28 mouse cellular contexts compared by ENCODE assay signal in genomic region chr11:78863898-78864297, GRCm38 (mm10). TPM values are rescaled to one million over a fixed set of nuclear protein-coding genes. Genes with fewer than 3 reads are reported as not detected.
DNase-seq lines count a peak whose midpoint lies in the region; ATAC-seq lines count a peak whose summit lies in the region.
"Had no signal": no experiment of that assay in that cellular context is flagged by ENCODE, and none has a peak within 500 bp of the region (broad histone marks: within the 10 kb centered on the region; RNA-seq: fewer than 3 reads in every experiment).

No protein-coding gene starts in this region.

- DNase-seq in 416B (ENCODE audit: low read depth) = peak; percentile 59
- no peak for DNase-seq in heart, postnatal 25 days (ENCODE audit: low spot score)
- no peak for DNase-seq in retina, postnatal 1 day
- DNase-seq: adrenal gland, adult 8-10 months; adrenal gland, postnatal 14 days; adrenal gland, postnatal 36 days; B cell, adult 2 months; cerebellum, adult 11-12 months; cerebellum, adult 2 months; cerebellum, adult 9-10 months; cerebellum, postnatal 10 days; cerebellum, postnatal 25 days; embryo, embryonic 11 days had no signal

- no peaks in the 10 kb centered on the region for H3K36me3 ChIP-seq in intestine, embryonic 16.5 days (ENCODE audit: control insufficient read depth, insufficient read depth, low read length)
- H3K36me3 ChIP-seq: embryonic facial prominence, embryonic 13.5 days; embryonic facial prominence, embryonic 15.5 days; forebrain, embryonic 10.5 days; forebrain, embryonic 12.5 days; G1E had no signal

- H3K27me3 ChIP-seq in intestine, embryonic 16.5 days (replicated peaks; ENCODE audit: control insufficient read depth, insufficient read depth, low read length) = no peaks in the 10 kb centered on the region
- H3K27me3 ChIP-seq: CH12.LX; embryonic facial prominence, embryonic 13.5 days; embryonic facial prominence, embryonic 15.5 days; forebrain, embryonic 12.5 days; Patski had no signal

- intact Hi-C loops in heart, postnatal 25 days (cut with DNase I) = no loop called here

- H3K4me1 ChIP-seq in intestine, embryonic 16.5 days (ENCODE audit: control insufficient read depth, insufficient read depth, low read length) = no peaks in the 10 kb centered on the region
- H3K4me1 ChIP-seq: embryonic facial prominence, embryonic 13.5 days; embryonic facial prominence, embryonic 15.5 days had no signal

- no peak overlapping the region for H3K4me3 ChIP-seq in intestine, embryonic 16.5 days (ENCODE audit: low read length)
- H3K4me3 ChIP-seq: embryonic facial prominence, embryonic 13.5 days; embryonic facial prominence, embryonic 15.5 days; erythroblast, embryonic 14.5 days; forebrain, embryonic 10.5 days; forebrain, embryonic 12.5 days had no signal

- H3K9ac ChIP-seq in intestine, embryonic 16.5 days (ENCODE audit: low read depth, low read length) = no peak overlapping the region
- H3K9ac ChIP-seq: embryonic facial prominence, embryonic 13.5 days; embryonic facial prominence, embryonic 15.5 days; forebrain, embryonic 12.5 days had no signal

- H3K27ac ChIP-seq in intestine, embryonic 16.5 days (ENCODE audit: low read length) = no peak overlapping the region
- H3K27ac ChIP-seq: embryonic facial prominence, embryonic 13.5 days; embryonic facial prominence, embryonic 15.5 days; forebrain, embryonic 10.5 days; forebrain, embryonic 12.5 days had no signal

- H3K9me3 ChIP-seq in intestine, embryonic 16.5 days (ENCODE audit: control insufficient read depth, low read length) = no peaks in the 10 kb centered on the region
- H3K9me3 ChIP-seq: embryonic facial prominence, embryonic 13.5 days; embryonic facial prominence, embryonic 15.5 days; forebrain, embryonic 10.5 days; forebrain, embryonic 12.5 days; G1E had no signal

- no peak overlapping the region for H3K4me2 ChIP-seq in intestine, embryonic 16.5 days (ENCODE audit: low read depth, low read length)
- H3K4me2 ChIP-seq: embryonic facial prominence, embryonic 13.5 days; embryonic facial prominence, embryonic 15.5 days; forebrain, embryonic 12.5 days had no signal

- peak; percentile 40; the same call in 1 of the 2 replicates for ATAC-seq in common myeloid progenitor, adult 5-6 weeks (replicated peaks; ENCODE audit: low read depth, poor library complexity, severe bottlenecking)
- ATAC-seq in megakaryocyte, adult 5-6 weeks (ENCODE audit: poor library complexity, severe bottlenecking) = peak; percentile 50
- no peak for ATAC-seq in intestine, embryonic 16.5 days
- ATAC-seq: activated CD4-positive, CD25-positive, alpha-beta regulatory T cell, adult 4 months; CD4-positive, CD25-positive, alpha-beta regulatory T cell, adult 4 months; forebrain, embryonic 14.5 days; forebrain, embryonic 16.5 days; Patski had no signal

- 96% methylated on average over 4 of the region's 4 CpGs for WGBS in intestine, embryonic 16.5 days

RNA-seq across cellular contexts. Expression of gene Lyrm9, which starts 37.5 kb away (rescaled TPM):
- total RNA-seq in common myeloid progenitor, adult 5-6 weeks (2017) = 26.8 and 55.2 TPM in 2 replicates
- total RNA-seq in megakaryocyte, adult 5-6 weeks (2015) = 1.4 and 6.4 TPM in 2 replicates
- total RNA-seq in megakaryocyte, adult 5-6 weeks (2017) = 29.1 and 31.6 TPM in 2 replicates
- 10 to 100 TPM; 32.5 to 39.6 TPM for total RNA-seq in heart, postnatal 25 days (2021)
- 20.7 and 21.9 TPM in 2 replicates for polyA plus RNA-seq in intestine, embryonic 16.5 days (2015; fragmentation: Nextera tagmentation; extraction: Ambion mirVana)

RNA-seq across cellular contexts. Expression of gene Nos2, which starts 56.7 kb away (rescaled TPM):
- not detected in 2 replicates for total RNA-seq in common myeloid progenitor, adult 5-6 weeks (2017)
- not detected in 2 replicates for total RNA-seq in megakaryocyte, adult 5-6 weeks (2015)
- total RNA-seq in megakaryocyte, adult 5-6 weeks (2017) = not detected in 2 replicates
- 1 to 10 TPM; 5.2 to 6.8 TPM for total RNA-seq in heart, postnatal 25 days (2021)
- 1.1 and 1.4 TPM in 2 replicates for polyA plus RNA-seq in intestine, embryonic 16.5 days (2015; fragmentation: Nextera tagmentation; extraction: Ambion mirVana)
- total RNA-seq: G1E had no signal
- polyA plus RNA-seq: activated CD4-positive, CD25-positive, alpha-beta regulatory T cell, adult 4 months; CD4-positive, CD25-positive, alpha-beta regulatory T cell, adult 4 months; erythroblast, embryonic 14.5 days; G1E had no signal
